Mouse (Mus musculus) megakaryocyte progenitor cell, adult 5-6 weeks (primary cell): Measurements from ENCODE around the gene Fam71b. TPM values are rescaled to one million over a fixed set of nuclear protein-coding genes. Genes with fewer than 3 reads are reported as not detected.
A peak's percentile ranks its signal among the peaks of the same experiment; 100 is the strongest.

Experiments
- ATAC-seq: replicated peaks from 2 replicates; pipeline ENCODE4 v1.8.0; 2016; ENCODE audit warnings: mild to moderate bottlenecking, moderate TSS enrichment, inconsistent platforms; ENCODE audit not compliant: poor library complexity
- total RNA-seq, 2 experiments: library from RNA; stranded (forward) in 1 of 2; stranded (reverse) in 1 of 2; fragments of 157-497, 149-512 nt in 1 of 2; fragments of 200-1000 nt in 1 of 2; gene quantifications; 2 replicates each; pipeline versions ENCODE4 v1.2.3 to v1.2.4; 2015 to 2017

Gene Fam71b
- total RNA-seq (2015), result not detected in 2 replicates
- not detected in 2 replicates for total RNA-seq (2017)

DNA sequence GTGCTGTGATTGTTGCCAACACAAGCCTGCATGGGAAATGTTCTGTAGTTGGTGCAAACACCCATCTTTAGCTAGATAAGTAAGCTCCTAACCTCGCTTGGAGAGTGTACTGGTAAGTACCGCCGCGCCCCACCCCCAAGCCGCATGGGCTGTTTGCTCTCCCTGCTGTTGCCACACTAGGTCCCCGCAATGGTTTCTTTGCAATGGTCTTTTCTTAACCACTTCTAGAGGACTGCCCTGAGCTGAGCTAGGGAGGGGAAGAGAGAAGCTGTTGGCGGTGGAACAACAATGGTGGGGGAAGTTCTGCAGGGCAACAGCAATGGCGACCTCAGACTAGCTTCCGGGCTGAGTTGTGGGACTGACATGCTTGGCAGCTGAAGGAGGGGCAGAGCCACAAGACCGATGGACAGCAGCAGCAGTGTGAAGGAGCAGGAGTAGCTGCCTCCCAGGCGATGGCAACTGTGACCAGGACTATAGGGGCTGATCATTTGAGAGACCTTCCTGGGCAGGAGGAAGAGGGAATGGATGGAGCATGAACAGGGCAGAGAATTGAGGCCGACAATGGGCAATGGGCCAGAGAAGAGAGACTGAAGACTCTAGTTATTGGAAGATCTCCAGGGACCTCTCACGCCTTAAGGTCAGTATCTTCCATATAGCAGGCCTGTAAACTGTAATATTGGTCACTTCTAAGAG, at the start of gene Fam71b:
Gene Fam71b, plus strand, starts transcription at position 393 of the 693 bp plus-strand sequence.
- peak; percentile 78 for ATAC-seq

DNA sequence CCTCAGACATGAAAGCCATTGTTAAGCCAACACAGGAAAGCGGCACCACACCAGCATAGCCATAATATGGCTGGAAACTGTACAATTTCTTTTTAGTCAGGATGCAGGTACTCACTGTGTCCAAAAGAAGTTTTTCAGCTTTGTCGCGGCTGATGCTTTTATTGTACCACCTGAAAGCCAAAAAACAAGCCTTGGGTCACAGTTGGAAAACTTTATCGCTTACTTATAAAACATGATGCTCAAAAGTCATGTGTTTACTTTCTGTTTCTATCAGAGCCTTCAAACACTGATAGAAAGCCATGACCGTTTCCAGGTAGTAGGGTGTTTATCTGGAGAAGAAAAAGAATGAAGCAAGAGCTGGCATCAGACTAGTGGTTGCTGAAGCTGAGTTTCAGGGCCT, 48.6 kb upstream of the Fam71b start:
- ATAC-seq, result no peak

DNA sequence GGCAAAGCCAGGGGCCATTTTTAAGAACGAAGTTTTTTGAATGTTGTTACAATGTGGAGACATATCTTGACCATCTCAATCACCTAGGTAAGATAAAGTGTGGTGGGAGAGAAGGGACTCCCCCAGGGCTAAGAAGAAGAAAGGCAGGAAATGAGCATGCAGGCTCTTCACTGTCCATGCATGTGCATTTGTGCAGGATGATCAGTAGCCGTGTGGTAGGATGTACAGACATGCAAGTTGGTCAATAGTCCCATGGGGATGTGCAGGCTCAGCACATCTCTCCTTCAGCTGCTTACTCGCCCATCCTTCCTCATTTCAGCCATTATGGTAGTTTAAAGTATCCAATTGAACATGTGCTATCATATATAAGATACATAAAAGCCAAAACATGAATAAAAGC, 47.9 kb upstream of the Fam71b start:
- ATAC-seq, result no peak

DNA sequence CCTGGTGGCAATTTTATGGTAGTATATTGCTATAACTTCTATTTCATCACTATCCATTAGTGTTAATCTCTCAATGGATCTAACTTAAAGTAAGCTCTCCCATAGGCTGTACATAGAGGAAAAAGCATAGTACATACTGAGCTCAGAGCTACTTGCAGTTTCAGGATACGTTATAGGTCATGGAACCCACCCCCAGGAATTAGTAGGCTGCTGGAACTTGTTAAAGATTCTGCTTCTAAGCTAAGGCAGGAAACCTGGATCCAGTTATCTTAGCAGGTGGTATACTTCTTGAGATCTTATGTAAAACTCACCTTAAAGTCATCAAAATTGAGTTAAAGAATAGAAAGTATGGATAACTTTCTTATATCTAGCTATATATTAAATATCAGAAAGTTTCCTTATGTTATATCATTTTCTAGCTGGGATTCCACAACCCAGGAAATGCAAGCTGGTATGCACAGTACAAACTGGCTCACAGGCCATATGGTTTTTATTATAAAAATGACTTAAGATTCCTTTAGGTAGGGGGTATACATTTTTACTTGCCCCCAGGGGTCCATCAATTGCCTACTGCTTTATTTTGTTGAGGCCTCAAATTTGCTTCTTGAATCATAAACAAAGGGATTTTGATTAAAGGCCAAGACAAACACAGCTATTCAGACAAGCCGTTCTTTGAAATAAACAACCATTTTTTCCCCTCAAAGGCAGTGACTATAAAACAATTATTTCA, 46.5 kb upstream of the Fam71b start:
- no peak for ATAC-seq

DNA sequence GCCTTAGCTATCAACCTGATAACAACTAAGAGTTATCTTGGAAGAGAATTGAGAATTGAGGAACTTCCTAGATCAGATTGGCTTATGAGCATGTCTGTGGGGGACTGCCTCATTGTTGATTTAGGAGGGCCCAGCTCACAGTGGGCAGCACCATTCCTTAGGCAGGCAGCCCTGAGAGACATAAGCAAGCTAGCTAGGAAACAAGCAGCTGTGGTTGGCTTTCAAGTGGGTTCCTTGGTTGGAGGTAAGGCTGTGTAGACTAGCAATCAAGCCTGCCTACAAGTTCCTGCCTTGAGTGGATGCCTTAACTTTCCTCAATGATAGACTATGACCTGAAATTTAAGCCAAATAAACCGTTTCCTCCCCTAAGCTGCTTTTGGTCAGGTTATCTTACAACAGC, 38.0 kb upstream of the Fam71b start:
- ATAC-seq, result no peak

DNA sequence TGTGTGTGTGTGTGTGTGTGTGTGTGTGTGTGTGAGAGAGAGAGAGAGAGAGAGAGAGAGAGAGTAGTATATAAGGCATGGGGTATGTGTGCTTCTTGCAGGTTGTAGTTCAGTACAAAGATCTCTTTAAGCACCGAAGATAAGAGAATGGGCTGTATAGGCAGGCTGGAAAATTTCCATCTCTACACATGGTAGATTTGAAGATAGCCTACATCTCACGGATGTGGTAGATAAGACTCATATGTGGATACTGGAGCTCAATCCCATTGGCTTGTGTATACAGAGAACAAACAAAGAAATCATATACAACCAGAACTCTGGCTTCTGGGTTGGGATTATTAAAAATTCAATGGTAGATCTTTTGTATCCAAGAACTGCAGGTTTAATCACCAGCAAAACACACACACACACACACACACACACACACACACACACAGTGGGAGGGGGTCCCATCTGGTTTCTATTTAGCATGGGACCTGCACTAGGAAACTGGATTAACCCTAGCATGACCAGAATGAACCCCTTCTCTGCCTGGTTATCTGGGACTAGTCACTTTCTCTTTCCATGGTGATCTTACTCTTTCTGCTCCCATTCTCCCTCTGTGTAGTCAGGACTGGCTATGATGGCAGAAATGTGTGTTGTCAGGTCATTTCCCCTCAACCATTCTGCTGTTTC, 35.2 kb upstream of the Fam71b start:
- no peak for ATAC-seq

DNA sequence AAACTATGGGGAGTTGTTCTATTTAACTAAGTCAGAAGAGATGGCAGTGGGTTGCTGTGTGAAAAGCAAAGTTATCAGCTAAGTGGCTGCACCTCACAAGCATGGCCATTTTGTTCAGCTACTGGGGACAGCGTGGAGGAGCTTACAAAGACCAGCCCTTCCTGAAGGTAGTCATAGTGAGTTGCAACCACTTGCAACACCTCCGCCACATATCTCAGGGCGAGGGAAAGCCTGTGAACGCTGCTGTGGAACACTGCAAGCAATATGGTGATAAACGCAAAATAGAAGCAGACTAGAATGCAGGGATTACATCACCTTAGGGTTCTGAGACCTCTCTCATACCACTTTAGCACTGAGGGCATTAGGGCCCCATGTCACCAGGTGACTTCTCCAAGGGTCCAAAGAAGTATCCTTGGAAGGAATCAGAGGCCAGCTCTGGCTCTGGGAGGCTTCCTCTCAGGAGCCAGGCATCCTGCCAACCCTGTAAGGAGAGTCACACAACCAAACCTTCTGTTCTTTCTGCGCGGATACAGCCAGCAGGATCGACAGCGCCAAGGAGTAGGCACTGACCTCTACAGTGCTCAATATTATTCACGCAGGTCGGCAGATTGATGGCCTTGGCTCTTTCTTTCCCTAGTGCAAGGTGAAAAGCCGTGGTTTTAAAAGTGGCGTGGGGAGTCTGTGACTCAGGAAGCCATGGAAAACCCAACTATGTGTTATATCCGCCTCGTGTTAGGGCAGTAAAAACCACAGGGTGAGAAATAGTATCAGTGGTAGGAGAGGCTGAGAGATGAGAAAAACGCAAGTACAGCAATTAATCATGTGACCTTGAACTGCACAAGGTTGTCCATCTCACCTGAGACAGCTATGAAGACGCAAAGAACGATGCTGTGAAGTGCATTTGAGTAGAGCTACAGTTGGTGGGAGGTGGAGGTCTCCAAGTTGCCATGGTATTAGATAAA, 34.0 kb upstream of the Fam71b start:
- peak; percentile 43 for ATAC-seq

DNA sequence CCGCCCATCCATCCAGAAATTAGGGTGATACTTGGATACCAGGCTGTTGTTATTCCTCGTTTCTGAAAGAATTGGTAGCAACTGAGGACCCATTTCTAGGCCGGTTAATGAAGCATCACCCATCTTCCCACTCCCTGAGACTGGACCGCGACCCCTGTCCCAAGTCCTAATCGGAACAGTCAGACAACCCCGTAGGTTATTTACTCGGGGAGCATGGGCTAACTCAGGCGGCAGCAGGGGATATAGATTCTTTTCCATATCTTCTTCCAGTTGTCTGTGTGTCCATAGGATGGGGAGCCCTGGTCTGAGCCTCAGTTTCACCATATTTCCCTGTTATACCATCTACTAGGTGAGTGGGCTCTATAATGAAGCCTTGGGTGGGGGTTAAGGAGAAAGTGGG, 32.5 kb upstream of the Fam71b start:
- ATAC-seq, result no peak

DNA sequence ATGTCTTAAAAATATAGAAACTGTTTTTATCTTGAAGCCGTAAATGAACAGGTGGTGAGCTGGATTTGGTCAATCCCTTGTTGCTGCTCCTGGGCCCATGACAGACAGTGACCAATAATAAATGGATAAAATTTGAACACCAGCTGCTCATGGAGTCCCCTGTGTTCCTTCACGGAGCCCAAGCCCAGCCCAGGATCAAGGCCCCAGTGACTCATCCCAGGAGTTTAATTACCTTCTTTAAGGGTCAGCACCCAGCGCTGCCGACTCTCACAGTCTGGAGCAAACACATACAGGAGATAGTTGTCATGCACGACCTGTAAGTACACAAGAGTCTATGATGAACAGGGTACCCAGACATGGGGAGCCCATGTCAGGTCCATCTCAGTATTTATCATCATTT, 30.6 kb upstream of the Fam71b start:
- no peak for ATAC-seq

DNA sequence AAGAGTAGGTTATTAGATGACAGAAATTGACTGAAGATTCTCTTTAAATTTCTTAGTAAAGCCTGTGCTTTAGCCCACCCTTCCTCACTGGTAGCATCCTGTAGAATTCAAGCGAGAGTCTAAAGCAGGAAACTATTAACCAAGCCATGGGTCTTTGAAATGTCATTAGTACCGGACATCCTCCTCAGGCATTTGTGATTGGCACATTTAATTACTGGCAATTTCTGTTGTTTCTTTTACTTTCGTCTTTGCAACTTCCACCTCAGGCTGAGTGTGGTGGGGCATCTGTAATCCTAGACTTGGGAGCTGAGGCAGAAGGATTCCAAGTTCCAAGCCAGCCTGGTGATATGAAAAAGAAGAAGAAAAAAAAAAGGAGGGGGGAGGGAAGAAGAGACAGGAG, 30.0 kb upstream of the Fam71b start:
- peak; percentile 59 for ATAC-seq

DNA sequence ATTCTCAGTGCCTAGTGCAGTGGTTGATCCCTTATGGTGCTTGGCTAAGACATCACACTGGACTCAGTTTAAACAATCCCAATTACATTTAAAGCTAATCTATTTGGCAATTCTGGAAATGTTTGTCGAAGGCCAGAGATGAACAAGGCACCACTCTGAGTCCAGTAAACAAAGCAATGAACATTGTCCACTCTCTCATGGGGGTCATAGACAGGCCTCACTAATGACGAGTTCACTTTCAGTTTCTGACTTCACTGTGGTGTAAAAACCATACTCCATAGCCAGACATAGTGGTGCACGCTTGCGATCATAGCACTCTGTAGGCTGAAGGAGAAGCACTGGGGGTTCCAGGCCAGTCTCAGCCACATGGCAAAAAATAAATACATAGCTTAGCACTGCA, 25.9 kb upstream of the Fam71b start:
- no peak for ATAC-seq

DNA sequence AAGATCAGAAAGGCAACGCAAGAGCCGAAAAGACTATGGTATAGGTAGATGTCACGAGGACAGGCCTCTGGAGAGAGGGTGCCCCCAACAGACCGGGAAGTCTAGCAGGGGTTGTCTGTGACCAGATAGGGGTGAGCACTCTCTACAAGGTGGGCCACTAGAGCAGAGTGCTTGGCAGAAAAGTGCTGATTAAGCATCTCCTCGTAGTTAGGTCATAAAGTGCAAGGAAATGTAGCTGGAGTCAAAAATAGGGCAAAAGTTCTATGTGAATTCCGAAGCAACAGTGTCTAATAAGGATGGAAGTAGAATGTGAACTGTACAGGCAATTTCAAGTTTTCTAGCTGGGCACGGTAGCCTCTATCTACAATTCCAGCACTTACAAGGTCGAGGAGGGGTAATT, 25.1 kb upstream of the Fam71b start:
- no peak for ATAC-seq

DNA sequence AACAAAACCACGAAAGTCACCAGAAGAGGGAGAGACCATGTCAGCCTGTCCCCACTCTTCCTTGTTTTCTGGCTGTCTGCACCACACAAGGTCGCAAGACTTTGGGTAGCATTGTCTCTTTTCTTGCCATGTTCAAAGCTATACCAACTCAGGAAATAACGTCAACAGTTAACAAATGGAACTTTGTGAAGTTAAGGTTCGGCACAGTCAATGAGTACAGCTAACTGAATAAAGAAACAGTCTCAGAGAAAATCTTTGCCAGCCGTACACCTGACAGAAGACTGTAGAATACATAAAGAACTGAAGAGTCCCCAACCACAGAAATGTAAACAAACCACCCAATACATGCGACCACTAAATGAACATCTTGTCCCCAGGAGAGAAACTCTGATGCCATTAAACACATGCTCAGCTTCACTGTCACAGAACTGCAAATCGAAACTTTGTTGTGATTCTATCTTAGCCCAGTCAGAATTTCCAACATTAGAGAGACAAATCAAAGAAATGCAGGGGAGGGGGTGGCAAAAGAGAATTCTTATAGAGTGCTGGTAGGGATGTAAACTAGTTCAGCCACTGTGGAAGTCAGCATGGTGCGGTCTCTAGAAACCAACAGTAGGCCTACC, 23.9 kb upstream of the Fam71b start:
- 0 out of 2 replicates have a peak, but pooled peaks have one; percentile 16 for ATAC-seq

DNA sequence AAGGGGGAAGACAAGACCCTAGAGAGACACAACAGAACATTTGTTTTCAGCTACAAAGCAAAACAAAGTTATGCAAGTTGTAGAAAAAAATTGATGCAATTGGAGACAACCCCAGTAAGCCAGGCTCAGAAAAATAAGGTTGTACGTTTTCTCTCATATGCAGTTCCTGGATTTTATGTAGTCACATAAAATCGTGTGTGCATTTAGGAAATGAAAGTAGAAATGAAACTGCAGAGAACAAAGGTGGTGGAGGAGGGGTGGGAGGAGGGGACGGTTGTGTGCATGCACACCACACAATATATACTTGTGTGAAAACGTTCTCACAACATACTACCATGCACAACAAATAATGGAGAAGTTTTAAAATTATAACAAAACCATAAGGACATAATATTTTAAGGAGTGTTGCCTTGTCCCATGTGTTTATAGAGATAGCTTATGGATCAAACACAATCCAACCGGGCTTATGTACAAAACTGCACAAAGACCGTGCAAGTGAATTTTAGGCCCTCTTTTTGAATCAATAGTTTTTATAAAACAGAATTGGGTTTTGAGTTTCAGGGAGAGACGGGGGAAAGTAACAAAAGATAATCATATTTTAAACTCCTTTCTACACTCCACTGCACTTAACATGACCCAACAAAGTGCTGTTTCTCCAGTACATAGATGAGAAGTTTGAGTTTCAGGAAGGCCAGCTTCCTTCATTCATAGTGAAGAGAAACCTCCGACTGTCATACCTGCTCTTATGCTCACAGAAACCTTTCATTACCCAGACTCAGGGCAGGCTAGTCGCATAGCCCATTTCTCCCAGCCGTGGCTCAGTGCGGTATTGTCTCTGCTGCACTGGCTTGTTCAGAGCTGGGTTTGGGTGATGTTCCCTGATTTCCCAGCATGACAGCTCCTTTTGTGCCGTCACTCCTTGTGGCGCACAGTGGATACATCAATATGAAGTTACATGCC, 23.0 kb upstream of the Fam71b start:
- peak; percentile 55 for ATAC-seq

DNA sequence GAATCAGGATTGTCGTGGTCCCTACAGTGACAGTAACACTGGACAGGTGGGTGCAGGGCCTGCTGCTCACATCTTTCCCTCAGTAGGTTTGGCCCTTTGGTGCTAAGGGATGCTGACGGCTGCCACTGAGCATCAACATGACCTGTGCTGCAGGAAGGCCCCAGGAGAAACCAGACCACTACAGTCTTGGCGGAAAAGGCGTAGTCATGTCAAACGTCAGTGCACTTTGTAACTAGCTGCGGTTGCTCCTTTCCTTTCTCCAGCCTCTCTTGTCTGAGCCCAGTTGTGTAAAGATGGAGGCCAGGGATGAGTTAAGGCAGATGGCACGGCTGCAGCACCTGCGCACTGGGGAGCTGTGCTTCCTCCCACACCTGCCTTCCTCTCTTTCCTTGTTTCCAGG, 21.3 kb upstream of the Fam71b start:
- ATAC-seq, result no peak

DNA sequence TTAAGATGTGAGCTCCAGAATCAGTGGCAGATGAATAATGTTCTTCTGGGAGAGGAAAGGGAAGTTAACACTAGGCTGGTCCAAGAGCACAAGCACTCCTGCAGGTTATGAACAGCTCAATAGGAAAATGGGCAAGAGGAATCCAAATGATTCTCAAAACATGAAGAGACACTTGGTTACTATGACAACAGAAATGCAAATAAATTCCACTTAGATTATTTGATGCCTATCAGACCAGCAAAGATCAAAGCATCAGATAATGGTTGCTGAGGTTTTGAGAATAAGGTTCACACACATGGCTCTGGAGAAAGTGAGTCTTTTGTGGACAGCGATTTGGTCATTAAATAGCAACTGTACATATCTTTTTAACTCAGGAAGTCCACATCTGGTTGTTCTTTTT, 19.0 kb upstream of the Fam71b start:
- ATAC-seq, result no peak

DNA sequence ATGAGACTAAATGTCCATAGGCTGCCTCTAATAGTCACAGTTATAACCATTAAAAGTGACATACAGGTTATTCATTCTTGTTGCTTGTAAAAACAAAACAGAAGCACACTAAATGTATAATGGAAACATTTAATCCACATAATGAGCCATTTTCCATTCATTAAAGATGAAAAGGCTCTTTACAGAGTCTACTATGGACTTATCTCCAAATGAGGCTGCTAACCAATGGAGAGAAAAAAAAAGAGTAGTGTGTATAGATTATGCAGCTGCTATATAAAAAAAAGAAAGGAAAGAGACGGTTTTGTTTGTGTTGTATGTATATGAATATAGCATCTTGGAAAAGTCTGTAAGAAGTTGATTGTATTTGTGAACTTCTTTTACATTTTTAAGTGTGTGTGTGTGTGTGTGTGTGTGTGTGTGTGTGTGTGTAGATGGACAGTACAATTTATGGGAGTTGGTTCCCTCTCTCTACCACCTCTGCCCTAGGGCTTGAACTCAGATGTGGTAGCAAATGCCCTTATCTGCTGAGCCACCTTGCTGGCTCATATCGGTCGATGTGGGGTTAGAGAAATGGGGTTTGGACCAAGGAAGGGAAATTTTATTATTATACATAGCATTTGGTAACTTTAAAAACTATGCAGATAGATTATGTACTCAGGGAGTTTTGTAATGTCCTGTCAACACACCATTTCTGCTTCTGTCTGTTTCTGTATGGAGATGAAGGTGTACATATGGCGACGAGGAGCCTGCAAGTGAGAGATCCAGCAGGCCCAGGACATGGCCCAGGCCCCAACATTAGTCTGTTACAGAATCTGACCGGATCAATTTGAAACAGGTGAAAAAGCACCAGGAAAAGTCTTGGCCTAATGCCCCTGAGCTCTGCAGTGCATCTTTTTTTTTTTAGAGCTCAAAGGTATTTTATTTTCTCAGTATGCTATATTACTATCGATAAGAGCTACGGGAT, 18.3 kb upstream of the Fam71b start:
- ATAC-seq, result peak; percentile 75

DNA sequence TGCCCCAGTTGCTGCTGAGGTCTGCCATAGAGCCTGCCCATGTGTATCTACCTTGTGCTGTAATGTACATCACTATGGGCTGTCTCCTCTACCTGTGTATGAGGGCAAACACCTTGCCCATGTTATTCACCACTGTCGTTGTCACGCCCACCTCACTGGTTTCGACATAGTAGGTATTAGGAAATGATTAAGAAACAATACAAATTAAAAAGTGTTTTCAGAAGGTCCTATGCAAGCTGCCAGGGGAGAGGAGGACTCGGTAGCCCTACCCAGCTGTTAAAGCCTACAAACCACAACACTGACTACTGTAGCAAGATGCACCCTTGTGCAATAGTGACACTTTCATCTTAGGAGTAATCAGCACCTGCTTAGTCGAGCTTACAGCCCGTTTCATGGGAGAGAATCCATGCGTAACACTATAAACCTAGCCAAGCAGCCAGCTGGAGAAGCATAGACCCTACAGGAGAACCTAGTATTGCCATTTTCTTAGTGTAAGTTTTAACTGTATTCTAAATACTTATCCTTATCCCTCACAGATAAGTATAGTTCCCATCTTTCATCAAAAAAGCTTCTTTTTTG, 16.2 kb upstream of the Fam71b start:
- peak; percentile 65 for ATAC-seq
